Mouse (Mus musculus): ENCODE measurements at regions not wholly inside any gene's neighbourhood (a gene's known extent, or its start where the extent isn't known, plus 50 kb on each side); places are given as distances from the start of the nearest gene placed in this dataset.

DNA sequence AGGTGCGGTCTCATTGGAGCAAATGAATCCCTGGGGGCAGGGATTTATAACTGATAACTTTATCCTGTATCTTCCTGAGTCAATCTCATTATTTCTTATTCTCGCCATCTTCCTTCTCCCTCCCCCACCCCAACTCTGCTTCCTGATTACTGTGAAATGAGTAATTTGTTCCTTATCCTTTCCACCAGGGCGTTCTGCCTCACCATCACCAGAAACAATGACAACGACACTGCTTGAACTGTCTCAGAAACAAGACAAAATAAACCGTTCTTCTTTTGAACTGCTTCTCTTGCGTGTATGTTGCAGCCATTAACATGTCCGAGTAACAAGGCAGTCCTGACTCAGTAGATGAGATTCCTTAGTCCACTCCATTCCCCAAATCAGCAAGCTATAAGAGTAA, 246.0 kb upstream of the Trib2 start:
- DNase-seq (ENCODE audit: low read depth), result no peak

DNA sequence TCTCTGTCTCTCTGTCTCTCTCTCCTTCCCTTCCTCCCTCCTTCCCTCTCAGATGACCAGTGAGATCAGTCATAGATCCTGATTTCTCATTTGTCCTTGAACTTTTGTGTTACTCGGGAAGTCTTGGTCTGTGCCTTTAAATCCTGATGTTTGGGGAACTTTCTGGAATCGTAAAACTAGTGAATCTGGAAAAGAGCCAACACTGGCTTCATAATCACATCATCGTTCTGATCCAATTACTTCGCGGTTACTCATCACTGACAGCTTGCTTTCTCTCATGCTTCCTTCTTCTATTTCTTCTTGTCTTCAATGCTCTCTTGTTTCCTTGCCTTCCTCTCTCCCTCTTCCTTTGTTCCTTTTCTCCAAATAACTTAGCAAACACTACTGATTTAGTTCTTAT, 243.7 kb upstream of the Trib2 start:
- peak; percentile 61 for DNase-seq (ENCODE audit: low read depth)

DNA sequence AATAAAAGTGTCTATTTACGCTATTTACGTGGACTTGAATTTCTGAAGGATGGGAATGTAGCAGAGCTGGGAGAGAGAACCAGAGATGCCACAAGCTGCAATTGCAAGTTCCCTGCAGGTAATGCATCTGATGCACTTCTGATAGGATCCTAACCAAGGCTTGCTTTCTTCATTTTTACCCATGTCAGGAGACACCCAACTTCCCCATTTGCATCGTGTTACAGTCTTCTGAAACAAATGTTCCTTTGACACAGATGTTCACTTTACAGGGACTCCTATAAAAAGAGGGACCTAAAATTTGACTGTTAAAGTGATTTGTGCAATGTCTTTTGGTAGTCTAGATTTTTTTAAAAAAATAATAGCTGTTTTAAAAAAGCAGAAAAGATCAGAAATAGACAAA, 241.5 kb upstream of the Trib2 start:
- DNase-seq (ENCODE audit: low read depth), result no peak

DNA sequence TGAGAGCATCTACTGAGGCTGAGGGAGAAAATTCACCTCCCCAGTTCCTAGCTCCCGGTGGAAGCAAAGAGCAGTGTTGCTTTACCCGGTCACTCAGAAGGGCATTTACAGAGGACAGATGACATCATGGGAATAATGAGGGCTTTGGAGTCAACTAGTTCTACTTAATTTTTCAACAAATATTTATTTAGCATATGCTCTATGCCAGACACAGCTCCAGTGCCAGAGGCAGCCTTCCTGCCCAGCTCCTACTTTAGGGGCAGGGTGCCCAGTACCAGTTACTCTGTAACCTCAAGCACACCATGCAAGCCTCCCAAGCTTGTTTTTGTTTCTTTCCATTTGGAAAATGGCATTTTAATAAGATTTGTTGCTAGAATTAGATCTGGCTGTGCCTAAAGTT, 240.1 kb upstream of the Trib2 start:
- DNase-seq (ENCODE audit: low read depth), result no peak

DNA sequence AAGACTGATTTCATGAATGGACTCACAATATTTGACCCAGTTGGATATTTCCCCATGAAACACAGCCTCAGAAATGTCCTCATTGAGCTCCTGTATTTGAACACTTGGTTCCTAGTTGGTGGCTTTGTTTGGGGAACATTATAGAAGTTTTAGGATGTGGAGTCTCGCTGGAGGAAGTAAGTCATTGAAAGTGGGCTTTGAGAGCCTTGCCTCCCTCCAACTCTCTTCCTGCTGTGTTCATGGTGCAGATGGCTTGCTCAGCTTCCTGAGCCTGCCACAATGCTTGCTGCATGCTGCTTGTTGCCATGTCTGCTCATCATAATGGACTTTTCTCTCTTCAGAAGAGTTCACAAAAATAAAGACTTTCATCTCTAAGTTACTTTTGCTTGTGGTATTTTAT, 239.5 kb upstream of the Trib2 start:
- no peak for DNase-seq (ENCODE audit: low read depth)

DNA sequence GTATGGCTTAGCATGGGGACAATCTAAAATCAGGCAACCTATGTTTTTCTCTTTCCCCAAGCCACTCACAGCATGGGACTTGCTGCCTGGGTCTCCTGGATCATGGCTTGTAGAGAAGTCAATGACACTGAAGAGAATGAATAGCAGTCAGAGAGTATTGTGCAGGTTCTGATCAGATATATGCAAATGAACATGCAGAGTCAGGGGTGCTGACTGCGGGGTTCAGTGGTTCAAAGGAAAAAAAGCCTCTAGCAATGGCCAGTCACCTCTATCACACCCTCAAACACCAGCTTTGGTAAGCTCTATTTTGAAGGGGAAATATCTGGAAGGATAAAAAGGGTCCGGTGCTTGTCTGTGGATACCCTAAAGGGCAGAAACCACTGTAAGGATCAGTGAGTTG, 237.9 kb upstream of the Trib2 start:
- DNase-seq (ENCODE audit: low read depth), result no peak

DNA sequence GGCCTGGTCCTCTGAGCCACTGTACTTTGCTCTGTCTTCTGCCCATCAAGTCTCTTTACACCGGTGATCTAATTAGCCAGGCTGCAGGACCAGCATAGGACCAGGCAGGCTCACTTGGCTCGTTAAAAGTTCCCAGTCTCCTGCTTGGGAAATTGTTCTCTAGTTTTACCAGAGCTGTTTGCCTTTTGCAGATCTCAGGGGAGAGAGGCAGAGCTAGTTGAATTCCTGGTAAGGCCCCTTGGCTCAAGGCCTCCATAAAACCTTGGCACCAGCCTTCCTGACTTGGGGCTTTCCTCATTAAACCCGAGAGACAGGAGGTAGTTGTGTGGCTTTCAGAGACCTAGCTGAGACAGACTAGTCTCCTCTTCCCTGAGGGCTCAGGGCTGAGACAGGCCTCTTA, 237.0 kb upstream of the Trib2 start:
- peak; percentile 57 for DNase-seq (ENCODE audit: low read depth)

DNA sequence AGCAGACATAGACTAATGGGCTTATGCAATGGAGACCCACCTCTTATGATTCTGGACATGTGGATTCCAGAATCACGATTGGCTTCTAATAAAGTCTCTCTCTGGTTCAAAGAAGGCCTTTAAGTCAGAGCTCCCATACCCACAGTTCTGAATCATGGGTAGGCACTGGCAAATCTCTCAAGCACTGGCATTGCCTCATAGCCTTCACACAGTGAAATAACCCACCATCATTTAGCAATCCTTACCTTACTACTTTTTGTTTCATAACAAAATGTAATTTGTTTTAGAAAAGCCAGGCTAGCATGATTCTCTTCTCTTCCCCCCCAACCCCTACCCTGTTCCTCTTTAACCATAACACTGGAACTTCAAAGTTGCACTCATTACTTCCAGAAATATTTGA, 236.3 kb upstream of the Trib2 start:
- DNase-seq (ENCODE audit: low read depth), result no peak

DNA sequence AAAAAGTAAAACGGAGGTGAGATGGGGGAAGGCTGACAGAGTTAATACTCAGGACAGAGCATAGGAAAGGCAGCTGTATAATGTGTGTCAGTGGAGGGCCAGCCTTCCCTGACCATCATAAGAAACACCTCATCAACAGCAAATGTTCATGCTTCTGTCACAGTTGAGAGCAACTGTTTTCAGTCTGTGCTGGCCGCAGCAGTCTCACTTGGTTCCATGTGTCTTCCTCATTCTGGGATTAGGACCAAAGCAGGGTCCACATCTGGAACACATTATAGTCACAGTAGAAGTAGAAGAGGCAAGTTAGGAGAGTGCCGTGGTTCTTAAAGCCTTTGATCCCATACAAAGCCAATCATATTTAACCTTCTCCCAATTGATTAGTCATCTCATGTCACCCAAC, 235.6 kb upstream of the Trib2 start:
- peak; percentile 35 for DNase-seq (ENCODE audit: low read depth)

DNA sequence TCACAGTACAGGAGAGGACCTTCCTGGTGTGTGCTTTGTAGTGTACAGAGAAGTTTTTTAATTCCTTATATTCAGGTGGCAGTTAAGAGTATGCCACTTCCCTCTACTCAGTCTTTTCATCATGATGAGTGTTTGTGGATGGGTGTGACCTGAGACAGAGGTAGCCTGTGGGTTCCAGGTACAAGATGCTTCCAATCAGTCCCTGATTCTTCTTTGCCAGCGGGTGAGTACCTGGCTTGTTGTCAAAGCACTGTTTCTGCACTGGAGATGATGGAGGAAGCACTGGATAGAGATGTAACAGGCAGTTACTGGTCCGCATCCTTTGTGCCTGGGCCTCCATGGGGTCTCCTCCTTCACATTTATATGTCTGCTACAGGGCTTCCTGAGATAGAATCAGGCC, 234.7 kb upstream of the Trib2 start:
- DNase-seq (ENCODE audit: low read depth), result no peak

DNA sequence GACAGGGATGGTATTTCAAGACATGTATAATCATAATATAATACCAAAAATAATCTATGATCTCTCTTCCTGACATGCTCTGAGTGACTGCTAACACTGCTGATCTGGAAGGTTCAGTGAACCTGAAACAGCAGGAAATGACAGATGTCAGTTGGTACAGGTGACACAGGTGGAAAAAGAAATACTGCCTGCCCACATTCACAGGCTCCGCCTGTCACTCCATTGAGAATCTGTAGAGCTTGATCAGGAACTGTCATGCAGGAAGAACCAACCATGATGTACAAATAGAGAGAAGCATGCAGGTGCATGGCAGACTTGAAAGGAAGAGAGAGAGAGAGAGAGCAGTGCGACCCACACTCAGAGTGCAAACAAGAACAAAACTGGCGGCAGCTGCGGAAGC, 232.8 kb upstream of the Trib2 start:
- no peak for DNase-seq (ENCODE audit: low read depth)

DNA sequence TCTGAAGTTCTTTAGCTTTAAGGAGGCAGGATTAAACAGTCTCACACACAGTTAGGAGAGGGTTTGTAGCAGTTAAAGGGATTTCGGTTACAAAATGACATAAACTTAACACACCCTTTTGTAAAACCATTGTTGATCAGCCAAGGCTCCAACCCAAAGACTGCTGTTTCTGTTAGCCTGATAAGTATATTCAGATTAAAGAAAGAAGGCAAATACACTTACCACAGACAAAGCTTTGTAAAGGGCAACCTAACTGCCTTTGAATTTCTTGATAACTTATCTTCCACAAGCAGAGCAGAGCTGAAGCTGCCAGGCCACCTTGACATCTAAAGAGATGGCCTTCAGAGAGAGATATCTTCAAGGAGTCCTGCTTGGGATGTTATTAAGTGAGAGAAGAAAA, 229.9 kb upstream of the Trib2 start:
- DNase-seq (ENCODE audit: low read depth), result no peak

DNA sequence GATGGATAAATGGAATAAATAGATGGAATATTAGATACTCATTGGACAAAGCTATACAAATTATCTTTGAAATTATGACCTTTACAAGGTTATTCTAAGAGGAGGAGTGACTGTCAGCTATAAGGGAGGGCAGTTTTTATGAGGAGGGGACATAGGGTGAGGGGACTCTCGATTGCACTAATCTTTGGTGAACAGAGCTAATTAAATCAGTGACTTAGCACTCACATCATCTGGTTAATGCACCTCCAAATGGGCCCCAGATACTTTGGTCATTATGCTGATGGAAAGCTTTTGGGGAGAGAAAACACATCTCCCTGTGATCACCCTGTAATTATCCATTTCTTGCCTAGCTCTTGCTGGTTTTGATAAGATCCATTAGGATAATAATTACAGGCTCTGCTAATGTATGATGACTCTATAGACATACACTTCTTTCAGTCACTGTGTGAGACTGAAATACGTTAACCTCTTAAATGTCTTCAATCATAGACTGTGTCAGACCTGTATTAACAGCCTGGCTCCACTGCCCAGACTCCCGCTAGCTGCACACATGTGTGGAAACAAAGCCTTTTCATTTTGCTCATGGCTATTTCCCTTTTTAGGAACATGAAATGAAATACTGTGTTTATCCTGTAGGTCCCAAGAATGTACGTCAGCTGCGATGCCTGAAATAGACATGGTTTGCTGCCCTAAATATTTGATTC, 229.2 kb upstream of the Trib2 start:
- DNase-seq (ENCODE audit: low read depth), result peak; percentile 80

DNA sequence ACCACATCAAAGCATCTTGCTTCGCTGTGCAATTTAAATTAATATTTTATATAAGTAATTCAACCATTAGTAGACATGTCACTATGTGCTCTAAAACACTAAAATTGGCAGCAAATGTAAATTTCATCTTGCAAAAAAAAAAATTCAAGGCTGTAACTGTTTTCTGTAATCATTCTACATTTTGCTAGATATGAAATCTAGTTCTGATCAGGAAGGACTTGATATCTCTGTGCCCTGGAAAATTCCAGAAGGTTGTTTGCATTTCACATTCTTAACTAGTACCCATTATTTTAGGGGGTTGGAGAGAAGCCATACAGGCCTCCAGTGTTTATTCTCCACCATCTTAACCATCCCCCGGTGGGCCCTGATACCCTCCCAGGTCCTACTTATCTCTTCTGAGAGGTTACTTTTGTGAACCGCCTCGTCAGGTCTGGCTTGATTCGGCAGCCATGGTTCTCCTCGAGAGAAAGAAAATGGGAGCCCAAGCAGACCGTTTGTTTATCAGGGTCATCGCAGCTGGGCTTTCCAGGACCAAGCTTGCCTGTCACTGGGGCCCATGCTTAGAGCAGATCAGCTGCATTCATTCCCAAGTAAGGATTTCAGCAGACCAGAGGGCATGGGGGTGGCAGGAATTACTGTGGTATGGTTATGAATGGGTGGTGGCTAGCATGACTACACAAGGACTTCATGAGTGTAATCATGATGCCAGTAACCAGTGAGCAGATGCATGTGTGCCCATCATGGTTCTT, 226.9 kb upstream of the Trib2 start:
- no peak for DNase-seq (ENCODE audit: low read depth)

DNA sequence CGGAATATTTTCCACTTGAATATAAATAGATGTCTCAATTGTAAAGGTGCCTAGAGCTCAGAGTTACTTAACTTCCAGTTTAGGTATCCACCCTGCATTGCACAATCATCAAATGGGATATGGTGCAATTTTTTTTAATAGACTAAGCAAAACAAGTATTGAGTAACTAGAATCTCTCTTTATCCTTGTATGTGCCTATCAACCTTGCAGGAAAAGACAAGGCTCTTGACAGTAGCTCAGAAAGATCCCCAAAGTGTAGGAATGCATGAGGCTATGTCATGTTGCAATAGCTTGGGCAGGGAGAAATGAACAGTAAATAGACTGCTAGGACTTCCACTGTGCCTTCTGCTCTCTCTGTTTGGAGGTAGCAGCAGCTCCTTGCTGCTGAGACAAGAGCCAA, 225.6 kb upstream of the Trib2 start:
- peak; percentile 79 for DNase-seq (ENCODE audit: low read depth)

DNA sequence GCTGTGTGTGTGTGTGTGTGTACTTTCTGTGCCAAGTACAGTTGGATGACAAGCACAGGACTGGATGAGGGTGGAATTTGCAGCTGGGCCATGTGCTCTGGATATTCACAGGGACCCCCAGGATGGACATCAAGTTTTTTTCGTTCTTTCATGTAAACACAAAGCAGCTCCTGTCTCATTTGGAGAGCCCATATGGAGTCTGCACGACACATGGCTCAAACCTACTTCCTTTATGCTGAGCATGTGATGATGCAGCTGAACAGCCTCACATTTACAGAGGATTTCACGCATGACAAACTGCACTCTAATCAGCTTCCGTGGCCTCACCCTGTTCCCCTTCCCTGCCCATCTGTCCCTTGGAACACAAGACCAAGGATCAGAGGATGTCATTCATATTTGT, 224.4 kb upstream of the Trib2 start:
- no peak for DNase-seq (ENCODE audit: low read depth)

DNA sequence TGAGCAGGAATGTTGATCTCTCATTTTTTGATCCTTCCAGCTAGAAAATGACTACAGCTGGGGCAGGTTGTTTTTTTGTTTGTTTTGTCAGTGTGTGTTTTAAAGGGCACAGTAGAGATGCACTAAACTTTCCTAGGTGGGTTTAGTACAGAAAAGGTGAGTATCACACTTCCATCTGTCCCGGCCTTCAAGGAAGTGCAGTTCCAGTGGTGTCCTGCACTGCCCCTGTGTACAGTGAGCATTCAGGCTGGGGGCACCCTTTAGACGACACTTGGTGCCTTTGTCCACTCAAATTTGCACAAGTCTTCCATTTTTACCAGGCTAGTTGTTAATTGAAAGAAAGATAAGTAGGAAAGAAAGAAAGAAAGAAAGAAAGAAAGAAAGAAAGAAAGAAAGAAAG, 218.8 kb upstream of the Trib2 start:
- no peak for DNase-seq (ENCODE audit: low read depth)

DNA sequence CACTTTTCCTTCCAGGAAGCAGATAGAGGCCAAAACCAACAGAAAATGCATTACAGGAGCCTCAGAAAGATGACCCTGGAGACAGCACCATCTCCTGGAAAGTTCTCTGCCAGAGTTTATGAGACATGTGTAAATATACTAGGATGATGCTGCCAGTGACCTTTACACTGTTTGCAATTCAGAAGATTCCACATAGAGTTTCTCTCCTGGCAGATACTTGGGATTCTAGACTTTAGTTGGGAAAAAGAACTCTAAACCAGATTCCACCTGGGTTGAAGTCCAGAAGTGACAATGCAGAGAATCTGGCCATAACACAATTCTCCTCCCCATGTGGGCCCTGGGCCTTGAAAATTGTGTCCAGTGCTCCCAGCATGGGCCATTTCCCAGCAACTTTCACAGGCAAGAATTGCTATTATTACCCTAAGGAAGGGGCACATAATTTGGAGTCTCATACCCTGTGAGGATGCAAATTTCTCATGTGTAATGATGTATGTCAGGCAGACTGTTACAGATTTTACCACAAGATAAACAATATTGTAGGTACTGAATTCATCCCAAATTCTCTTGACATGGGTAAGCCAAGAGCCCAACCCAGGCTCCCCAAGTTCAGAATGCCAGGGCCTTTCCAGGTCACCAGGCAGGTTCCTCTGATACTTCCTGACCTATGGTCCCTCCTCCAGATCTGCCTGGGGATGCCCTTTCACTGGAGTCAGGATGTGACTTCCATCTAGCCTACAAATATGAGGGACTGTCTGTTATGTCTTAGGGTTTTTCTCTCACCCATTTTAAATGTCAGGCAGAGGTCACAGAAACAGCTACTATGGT, 218.2 kb upstream of the Trib2 start:
- DNase-seq (ENCODE audit: low read depth), result no peak

DNA sequence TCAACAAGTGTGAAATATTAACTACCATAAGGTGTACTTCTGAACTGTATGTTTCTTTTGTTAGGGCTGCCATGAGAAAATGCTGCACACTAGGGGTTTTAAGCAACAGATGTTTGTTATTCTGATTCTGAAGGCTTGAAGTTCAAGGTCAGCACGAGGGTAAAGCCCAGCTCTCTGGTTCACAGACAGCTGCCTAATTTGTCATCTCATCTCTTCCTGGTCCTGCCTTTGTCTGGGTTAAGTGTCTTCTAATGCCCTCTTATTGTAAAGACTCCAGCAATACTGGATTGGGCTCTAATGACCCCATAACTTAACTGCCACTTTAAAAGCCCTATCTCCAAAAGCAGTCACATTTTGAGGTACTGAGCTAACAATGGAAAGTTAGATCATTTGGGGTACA, 209.9 kb upstream of the Trib2 start:
- DNase-seq (ENCODE audit: low read depth), result no peak

DNA sequence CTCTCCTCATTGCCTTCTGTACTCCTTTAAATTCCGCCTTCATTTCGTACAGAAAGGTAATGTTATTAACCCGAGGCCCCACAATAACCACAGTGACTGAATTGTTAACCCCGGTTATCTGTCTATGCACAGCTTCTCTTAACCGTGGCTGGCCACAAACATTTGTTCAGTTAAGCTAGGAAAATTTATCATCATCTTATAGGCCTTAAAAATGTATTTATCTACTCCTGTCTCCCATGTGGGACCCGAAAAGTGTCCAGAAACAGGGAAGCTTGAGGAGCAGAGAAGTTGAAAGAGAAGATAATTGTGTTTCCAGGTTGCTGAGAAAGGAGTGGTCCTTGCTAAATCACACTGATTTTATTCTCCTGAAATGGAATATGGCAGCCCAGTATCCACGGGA, 206.6 kb upstream of the Trib2 start:
- no peak for DNase-seq (ENCODE audit: low read depth)

DNA sequence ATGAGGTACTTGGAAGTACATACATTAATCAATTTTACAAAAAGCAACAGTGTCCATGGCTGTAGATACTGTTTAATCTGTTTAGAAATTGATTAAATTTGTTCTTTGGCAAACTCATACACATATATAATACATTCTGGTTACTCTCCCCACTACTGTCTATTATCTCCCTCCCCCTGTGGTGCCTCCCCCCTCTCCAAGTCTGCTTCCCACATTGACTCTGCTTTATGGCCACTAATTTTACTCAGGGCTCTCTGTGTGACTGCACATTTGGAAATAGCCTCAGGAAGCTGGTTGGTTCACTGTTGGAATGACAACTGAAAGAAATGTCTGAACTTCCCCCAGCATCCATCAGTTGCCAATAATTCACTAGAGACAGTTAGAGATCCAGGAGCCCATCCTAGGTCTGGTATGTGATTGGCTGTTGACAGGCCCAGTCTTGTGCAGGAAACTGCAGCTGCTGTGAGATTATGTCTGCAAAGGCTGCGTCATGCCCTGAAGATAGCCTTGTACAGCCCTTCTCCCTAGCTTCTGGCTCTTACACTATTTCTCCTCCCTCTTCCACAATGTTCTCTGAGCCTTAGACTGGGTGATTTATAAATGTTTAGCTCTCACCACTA, 204.6 kb upstream of the Trib2 start:
- DNase-seq (ENCODE audit: low read depth), result peak; percentile 51

DNA sequence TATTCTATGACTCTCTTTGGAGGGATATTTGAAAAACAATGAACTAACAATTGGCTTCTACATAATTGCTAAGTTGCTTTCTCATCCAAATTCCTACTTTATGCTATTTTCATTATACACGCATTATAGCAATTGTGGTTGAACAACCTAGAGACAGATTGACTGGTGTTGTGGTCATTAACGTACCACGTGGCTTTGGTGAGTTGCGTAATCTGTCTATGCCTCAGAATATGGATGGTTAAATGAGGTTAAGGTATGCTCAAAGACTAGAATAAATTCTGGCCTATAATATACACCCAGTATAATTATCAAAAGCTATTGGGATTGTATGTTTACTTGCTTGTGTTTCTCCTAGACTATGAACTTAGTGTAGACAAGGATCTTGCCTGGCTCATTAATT, 201.5 kb upstream of the Trib2 start:
- DNase-seq (ENCODE audit: low read depth), result no peak

DNA sequence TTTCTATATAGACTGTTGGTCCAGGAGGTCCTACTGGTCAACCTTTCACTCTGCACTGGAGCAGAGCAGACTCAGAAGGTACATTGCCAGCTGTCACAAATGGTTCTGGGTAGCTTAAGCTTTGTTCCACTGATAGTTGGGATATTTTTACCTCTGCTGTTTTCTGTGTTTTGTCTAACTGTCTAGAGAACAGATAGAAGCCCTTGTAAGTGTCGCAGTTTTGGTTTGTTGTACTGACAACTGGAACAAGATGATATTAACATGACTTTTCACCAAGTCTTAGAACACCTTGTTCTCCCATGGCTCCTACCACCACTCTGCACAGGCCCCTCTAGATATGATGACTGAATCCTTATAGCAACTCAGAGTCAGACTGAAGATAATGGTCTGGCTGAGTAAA, 199.9 kb upstream of the Trib2 start:
- DNase-seq (ENCODE audit: low read depth), result no peak
